Mouse (Mus musculus): ENCODE measurements at regions not wholly inside any gene's neighbourhood (a gene's known extent, or its start where the extent isn't known, plus 50 kb on each side); places are given as distances from the start of the nearest gene placed in this dataset.

GRCm38 (mm10) chr1:164571496-164572078 lies 113.4 kb upstream of the Atp1b1 start:
- no peak for TF ChIP-seq CTCF (IDR thresholded peaks at IDR 0.05)
- TF ChIP-seq EP300 (IDR thresholded peaks at IDR 0.05; ENCODE audit: insufficient read depth, low read depth, low read length): no peak
- TF ChIP-seq POLR2A (IDR thresholded peaks at IDR 0.05; ENCODE audit: insufficient read depth, low read depth, low read length): no peak

Data from heart, adult 2 months (tissue).